Mouse (Mus musculus) MEL (cell line): ENCODE measurements around the gene Hdac7.

Source experiments
- CTCF ChIP-seq, 3 experiments: IDR thresholded peaks in 2 of 3; conservative IDR thresholded peaks in 1 of 3; 2 replicates each; pipeline ENCODE4 v1.5.1; 2011 to 2012; ENCODE audit warnings: low read length in 3 of 3, low read depth in 2 of 3, mild to moderate bottlenecking in 2 of 3, improper control_type of control experiment in 1 of 3, inconsistent platforms in 1 of 3, mixed read lengths in 1 of 3, moderate library complexity in 1 of 3; ENCODE audit not compliant: control insufficient read depth in 1 of 3, insufficient read depth in 1 of 3, poor library complexity in 1 of 3, severe bottlenecking in 1 of 3
- EP300 ChIP-seq, 2 experiments: IDR thresholded peaks; 2 replicates each; pipeline ENCODE4 v1.6.1; 2011; ENCODE audit warnings: improper control_type of control experiment in 2 of 2, low read length in 2 of 2, low read depth in 1 of 2, mild to moderate bottlenecking in 1 of 2
- ETS1 ChIP-seq: IDR thresholded peaks from 2 replicates; pipeline ENCODE4 v1.6.1; 2012; ENCODE audit warnings: low read depth, mild to moderate bottlenecking, inconsistent platforms, low read length, improper control_type of control experiment, moderate library complexity
- POLR2AphosphoS2 ChIP-seq: IDR thresholded peaks from 2 replicates; pipeline ENCODE4 v1.6.1; 2011; ENCODE audit warnings: low read length, improper control_type of control experiment

GRCm38 (mm10) chr15:97761438-97761837 lies 82.9 kb downstream of the Hdac7 start:
- TF ChIP-seq ETS1 (no peak), CTCF (IDR thresholded peaks at IDR 0.05 in 2 of 3, conservative IDR thresholded peaks at IDR 0.05 in 1 of 3; ENCODE audit: control insufficient read depth in 1 of 3, insufficient read depth in 1 of 3, low read depth in 2 of 3, low read length in 3 of 3, poor library complexity in 1 of 3, severe bottlenecking in 1 of 3) (no peak), EP300 (IDR thresholded peaks at IDR 0.05; ENCODE audit: low read depth in 1 of 2, low read length in 2 of 2) (no peak), POLR2AphosphoS2 (no peak)
